Mouse (Mus musculus): ENCODE results near the gene Ybey.

Ybey gene

DNA sequence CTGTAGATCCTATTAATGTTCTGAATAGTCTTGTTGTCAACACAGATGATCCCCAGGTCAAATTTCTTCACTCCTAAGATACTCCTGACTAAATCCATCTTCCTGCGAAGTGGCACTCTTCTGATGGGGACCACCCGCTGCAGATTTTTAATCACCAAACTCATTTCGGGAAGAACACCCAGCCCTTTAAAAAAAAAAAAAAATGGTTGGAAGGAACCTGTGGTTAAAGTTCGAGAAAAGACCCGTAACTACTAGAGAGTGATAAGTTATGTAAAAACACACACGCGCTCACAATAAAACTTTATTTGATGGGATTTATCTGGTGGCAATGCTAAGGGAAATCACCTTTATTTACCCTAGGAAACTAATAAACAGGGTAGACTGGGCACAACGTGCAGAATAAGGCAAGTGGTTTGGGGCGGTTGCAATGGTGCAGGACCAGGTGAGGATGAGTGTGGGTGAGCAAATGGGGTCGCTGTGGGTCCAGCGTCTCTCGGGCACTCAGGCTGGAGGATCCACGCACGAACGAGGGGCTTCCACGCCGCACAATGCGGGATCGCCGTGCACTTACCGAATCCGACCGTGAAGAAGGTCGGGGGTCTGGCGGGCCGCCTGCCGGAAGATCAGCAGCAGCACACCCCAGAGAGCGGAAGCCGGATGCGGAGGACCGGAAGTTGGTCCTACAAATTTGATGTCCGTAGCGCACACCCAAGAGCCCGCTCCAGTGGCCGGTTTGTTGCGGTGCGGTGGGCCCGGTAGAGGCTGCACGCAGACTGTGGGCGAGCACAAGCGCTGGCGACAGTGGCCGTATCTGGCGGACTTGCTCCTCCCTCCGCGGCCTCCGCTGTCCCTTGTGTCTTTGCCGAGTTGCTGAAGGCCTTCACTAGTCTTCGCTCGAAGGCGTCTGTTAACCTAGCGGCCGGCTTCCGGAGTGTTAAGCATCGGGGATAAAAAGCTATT lies at the start of gene Ybey, which contains the start of gene Mcm3ap:
Gene Ybey (minus strand): TSS at position 912 of the 960 bp plus-strand sequence.
Gene Mcm3ap (plus strand): TSS at position 725 of the 960 bp plus-strand sequence.
- in situ Hi-C loops (cut with MboI; ENCODE audit: low sequenced_read_pairs): no loop called here

DNA sequence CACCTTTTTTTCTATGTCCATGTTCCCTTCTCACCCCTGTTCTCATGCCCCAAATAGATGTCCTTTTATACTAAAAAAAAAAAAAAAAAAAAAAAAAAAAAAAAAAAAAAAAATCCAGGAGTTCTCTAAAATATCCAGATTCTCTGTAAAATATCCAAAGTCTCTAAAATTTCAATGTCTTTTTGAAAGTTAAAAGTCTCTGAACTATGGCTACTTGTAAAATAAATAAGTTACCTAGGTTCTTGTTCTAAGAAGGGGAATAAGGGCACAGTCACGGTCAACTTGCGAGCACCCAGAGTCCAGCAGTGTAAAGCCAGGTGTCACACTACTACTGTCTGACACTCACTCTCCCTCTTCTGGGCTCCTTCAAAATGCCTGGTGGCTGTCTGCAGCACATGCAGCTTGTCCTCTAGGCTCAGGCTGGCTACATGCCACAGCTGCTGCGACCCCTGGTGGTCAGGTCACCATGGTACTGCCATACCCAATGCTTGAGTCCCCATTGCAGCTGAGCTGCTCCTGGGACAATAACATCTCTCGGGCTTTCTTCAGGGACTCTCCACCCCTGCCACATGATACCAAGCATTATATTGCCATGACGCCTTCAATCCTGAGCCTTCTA lies 44.2 kb upstream of the Ybey start:
- in situ Hi-C loops (cut with MboI; ENCODE audit: low sequenced_read_pairs): no loop called here

DNA sequence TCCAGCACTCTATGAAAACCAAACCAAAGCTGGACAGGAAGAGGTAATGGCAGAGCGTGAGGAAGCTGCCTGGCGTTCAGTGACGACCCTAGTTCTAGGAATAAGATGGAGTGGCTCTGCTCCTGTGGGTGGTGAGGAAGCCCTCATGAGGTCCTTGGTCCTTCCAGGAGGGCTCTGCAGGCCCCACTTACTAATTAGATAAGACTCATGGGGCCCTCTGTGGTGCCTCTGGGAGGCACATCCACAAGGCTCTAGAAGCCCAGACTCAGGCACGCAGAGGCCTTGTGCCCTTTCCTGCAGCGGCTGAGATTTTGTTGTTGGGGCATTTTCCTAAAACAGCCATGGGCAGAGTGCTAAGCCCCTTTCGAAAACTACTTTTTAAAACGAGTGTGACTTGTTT lies 37.0 kb upstream of the Ybey start:
- in situ Hi-C loops (cut with MboI; ENCODE audit: low sequenced_read_pairs): no loop called here

DNA sequence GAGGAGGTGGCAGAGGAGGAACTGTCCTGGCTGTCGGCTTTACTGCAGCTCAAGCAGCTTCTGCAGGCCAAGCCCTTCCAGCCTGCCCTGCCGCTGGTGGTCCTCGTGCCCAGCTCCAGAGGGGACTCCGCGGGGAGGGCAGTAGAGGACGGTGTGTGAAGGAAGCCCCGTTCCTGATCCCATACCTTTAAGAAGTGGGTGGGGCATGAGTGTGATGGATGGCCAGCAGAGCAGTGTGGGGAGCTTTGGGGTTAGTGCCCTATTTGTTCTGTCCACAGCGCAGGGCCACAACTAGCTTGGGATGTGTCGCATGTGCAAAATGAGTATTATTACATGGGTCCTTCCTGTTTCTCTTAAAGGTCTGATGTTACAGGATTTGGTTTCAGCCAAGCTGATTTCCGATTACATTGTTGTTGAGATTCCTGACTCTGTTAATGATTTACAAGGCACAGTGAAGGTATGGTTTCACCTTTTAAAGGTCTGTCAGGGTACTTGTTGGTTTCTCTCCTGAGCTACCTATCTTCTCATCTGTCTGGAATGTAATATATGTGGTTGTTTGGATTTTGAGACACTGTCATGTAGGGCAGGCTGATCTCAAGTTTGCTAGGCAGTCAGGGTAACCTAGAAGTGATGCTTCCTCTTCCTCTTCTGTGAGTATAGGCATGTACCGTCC lies 35.5 kb upstream of the Ybey start:
- in situ Hi-C loops (cut with MboI; ENCODE audit: low sequenced_read_pairs): no loop called here

DNA sequence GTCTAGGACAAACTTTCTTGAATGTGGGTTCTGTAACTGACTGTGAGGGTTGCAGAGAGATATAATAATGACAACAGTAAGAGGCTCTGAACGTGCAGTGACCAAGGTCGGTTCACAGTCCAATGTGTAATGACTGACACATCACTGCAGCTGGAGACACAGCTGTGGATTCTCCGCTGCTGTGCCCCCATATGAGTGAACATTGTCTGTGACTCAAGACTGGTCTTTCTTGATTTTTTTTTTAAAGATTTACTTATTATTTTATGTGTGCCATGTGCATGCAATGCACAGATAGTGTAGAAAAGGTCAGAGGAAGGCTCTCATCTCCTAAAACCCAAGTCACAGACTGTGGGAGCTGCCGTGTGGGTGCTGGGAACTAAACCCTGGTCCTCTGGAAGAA lies 28.6 kb upstream of the Ybey start:
- in situ Hi-C loops (cut with MboI; ENCODE audit: low sequenced_read_pairs): no loop called here

DNA sequence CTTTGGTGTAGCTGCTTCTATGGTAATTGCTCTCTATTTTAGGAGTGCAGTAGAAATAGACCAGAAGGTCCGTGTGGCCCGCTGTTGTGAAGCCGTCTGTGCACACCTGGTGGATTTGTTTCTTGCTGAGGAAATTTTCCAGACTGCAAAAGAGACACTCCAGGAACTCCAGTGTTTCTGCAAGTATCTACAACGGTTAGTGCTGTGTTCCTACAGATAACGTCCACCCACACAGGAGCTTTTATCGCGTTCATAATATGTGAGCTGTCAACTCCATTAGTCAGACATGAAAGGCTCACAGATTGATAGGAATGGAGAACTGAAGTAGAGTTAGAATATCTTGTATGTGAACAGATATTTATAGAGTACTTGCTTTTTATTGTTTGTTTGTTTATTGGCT lies 27.5 kb upstream of the Ybey start:
- in situ Hi-C loops (cut with MboI; ENCODE audit: low sequenced_read_pairs): no loop called here

DNA sequence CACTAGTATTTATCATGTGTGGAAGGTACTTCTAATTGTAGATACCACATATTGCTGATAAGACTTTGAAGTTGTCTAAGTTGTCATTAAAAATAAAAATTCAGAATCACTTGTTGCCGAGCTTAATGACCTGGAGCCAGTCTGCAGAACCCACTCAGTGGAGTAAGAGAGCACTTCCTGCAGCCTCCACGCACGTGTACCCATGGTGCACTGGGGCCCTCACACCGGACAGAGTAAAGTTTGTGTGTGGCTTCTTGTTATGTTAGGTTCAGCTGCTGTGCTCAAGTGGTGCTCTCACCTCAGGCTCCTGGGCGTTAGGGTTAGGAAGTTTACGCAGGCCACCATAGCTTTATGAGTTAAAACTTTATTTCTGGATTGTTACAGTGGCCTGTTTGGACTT lies 26.6 kb upstream of the Ybey start:
- in situ Hi-C loops (cut with MboI; ENCODE audit: low sequenced_read_pairs): no loop called here

DNA sequence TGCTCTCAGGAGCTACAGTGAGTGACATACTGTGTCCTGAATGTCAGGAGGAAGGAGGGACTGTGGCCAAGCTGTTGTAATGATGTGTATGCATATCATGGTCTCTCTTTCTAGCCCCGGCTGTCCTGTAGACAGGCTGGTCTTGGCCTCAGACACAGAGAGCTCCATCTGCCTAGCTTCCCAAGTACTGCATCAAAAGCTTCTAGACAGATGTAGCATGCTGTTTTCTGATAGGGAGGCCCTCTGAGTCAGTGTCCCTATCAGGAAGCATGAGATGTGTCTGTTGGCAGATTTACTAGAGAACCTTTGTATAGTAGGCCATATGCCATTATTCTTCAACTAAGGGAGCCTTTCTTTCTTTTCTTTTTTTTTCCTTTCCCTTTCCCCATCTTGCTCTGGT lies 24.6 kb upstream of the Ybey start:
- in situ Hi-C loops (cut with MboI; ENCODE audit: low sequenced_read_pairs): no loop called here

DNA sequence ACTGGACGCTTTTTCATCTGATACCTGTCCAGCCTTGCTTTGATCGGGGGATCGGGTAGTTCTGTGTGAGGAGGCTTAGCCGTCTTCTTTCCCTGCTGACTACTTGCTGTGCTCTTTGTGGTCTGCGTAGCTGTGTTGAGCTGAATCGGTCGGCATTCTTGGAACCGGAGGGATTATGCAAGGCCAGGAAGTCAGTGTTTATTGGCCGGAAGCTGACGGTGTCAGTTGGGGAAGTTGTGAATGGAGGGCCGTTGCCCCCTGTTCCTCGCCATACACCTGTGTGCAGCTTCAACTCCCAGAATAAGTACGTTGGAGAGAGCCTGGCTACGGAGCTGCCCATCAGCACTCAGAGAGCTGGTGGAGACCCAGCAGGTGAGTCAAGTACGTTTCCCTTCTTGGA lies 20.3 kb upstream of the Ybey start:
- in situ Hi-C loops (cut with MboI; ENCODE audit: low sequenced_read_pairs): no loop called here

DNA sequence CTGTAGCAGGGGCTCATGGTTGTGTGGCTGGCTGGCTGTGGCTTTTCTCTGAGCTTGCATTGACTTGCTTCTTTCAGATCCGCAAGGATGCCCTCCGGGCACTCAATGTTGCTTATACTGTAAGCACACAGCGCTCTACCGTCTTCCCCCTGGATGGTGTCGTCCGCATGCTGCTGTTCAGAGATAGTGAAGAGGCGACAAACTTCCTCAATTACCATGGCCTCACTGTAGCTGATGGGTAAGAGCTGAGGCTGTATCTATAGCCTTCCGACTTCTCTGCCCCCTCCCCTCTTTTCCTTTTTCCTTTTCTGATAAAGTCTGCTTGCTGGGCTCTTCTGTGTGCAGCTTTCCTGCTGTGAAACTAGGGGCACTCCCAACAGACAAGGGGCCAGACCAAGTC lies 19.4 kb upstream of the Ybey start:
- in situ Hi-C loops (cut with MboI; ENCODE audit: low sequenced_read_pairs): no loop called here

DNA sequence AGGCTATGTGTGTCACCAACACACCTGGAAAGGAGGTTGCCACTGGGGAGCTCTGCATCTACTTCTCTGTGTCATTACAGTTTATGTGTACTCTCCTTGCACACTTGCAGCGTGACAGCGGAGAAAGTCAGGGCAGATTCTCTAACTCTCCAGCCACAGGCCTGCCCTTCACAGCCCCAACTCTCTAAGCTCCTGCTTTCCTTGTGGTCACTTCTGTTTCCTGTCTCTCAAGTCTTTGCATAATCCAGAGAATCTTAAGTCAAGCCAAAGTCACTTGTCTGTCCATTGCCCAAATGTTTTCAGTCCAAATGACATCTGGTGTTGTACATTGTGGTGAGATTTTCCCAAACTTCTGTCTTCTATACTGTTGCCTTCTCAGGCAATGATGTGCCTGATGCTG lies 17.4 kb upstream of the Ybey start:
- in situ Hi-C loops (cut with MboI; ENCODE audit: low sequenced_read_pairs): no loop called here

DNA sequence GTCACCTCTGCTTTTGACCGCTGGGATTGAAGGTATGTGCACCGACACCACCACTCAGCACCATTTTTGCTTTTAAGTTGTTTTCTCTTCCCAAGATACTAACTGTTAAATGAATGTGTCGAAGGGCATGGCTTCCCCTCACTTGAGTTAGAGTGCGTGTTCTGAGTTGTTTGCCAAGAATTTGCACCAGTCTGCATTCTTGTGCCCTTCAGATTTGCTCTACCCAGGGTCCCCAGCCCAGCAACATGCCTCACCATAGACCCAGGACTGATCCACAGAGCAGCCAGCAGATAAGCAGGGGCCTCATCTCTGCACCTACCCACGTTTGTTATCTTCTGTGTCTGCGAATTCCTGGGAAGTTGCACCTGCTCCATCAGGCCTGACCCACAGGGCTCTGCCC lies 12.6 kb upstream of the Ybey start:
- in situ Hi-C loops (cut with MboI; ENCODE audit: low sequenced_read_pairs): no loop called here

DNA sequence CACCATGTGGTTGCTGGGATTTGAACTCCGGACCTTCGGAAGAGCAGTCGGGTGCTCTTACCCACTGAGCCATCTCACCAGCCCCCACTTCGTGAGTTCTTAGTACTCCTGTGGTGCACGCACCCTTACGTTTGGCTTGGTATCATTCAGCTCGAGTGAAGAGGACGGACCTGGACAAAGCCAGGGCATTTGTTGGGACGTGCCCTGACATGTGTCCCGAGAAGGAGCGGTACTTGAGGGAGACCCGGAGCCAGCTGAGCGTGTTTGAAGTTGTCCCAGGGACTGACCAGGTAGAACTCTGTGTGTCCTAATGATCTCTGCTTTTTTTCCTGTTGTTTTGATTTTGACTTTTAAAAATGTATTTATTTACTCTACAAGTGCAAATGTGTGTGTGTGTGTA lies 11.9 kb upstream of the Ybey start:
- in situ Hi-C loops (cut with MboI; ENCODE audit: low sequenced_read_pairs): no loop called here

DNA sequence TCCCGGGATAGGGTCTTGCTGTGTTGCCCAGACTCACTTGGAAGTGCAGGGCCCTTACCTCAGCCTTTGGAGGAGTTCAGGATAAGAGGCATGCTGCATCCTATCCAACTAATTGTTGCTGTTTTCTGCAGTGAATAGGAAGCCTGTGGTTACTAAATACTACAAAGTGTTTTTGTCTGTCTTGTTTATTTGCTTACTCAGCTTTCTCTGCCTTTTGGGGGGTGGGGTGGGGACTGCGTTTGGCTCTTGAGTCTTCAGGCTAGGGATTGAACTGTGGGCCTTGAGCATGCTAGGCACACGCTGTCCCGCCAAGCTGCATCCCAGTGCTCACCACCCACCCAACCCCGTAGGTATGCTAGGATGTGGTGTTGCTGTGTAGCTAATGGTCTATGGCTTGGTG lies 4.8 kb upstream of the Ybey start:
- in situ Hi-C loops (cut with MboI; ENCODE audit: low sequenced_read_pairs): no loop called here

DNA sequence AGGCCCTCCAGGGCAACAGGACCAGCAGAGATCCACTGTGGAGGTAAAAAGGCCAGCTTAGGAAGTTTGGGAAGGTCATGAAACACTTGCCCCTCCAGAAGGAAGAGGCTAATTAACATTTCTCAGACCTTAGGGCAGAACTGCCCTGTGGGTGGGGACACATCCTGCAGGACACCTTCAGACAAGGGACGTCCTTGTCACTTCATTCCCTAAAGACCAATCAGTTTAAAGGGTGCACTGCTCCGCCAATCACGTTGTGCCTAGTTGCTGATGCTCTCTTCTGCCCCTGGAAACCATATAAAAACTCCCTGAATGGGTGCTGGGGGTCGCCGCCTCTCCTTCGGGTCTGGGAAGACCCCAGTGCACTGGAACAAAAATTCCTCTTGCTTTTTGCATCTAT lies 6.2 kb downstream of the Ybey start:
- in situ Hi-C loops (cut with MboI; ENCODE audit: low sequenced_read_pairs): no loop called here

DNA sequence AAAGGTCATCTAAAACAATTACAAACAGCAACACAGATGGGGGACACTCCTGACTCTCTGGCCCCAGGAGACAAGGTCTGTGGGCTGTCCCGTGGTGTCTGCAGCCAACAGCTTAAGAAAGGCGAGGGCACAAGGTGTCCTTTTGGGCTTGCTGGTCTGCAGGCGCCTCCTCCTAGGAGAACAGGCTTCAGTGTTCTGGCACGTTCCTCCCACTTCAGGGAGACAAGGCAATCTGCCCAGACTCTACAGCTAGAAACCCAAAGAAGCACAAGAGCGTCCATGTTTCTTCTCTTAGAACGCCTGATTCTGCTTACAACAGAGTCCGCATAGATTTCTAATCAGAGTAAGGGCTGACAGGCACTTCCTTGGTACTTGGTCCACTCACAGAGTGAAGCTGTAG lies 6.6 kb downstream of the Ybey start:
- in situ Hi-C loops (cut with MboI; ENCODE audit: low sequenced_read_pairs): no loop called here

DNA sequence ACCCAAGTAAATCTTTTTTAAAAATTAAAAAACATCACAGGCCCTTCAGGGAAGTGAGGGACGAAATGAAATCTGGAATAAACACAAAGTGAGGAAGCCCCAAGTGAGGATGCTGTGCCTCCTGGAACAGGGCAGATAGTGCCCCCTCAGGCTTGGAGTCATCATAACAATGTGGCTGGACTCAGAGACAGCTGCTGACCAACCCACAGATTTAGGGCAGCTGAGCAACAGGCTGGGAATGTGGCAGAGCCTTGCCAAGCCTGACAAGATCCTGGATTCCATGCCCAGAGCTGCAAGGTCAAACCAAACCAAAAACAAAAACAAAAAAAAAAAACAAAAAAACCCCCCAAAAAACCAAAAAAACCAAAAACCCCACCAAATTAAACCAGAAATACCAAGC lies 7.7 kb downstream of the Ybey start:
- in situ Hi-C loops (cut with MboI; ENCODE audit: low sequenced_read_pairs): no loop called here

DNA sequence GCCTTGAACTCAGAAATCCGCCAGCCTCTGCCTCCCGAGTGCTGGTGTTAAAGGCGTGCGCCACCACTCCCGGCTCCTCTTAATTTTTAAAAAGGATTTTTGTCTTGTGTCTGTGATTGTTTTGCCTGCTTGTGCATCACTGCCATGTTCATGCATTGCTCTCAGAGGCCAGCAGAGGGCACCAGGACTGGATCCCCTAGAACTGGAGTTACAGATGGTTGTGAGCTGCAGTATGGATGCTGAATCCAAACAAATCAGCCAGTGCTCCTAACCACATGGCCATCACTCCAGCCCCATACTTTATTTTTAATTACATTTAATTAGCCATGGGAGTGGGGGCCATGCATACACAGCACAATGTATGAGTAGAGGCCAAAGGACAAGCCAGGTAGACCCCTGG lies 13.6 kb downstream of the Ybey start:
- in situ Hi-C loops (cut with MboI; ENCODE audit: low sequenced_read_pairs): no loop called here

DNA sequence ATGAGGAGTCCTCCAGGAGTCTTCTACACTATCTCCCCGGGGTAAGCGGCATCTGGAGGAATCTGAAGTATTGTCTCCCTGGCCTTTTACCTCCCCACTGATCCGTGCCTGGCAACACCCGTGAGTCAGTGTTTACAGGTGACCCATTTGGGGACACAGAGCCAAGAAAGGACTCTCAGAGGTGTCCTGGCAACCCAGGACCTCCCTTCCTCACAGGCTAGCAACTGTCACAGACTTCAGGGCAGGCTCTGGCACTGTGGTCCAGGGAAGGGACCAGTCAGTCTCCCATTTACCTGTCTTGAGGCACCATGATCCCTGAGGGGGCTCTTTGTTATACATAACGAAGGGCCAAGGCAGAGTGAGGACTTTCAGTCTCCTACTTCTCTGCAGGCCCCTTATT lies 20.1 kb downstream of the Ybey start, which contains the start of gene 2610028H24Rik:
Gene 2610028H24Rik (plus strand): TSS at position 231 of the 400 bp plus-strand sequence.
- in situ Hi-C loops (cut with MboI; ENCODE audit: low sequenced_read_pairs): no loop called here

DNA sequence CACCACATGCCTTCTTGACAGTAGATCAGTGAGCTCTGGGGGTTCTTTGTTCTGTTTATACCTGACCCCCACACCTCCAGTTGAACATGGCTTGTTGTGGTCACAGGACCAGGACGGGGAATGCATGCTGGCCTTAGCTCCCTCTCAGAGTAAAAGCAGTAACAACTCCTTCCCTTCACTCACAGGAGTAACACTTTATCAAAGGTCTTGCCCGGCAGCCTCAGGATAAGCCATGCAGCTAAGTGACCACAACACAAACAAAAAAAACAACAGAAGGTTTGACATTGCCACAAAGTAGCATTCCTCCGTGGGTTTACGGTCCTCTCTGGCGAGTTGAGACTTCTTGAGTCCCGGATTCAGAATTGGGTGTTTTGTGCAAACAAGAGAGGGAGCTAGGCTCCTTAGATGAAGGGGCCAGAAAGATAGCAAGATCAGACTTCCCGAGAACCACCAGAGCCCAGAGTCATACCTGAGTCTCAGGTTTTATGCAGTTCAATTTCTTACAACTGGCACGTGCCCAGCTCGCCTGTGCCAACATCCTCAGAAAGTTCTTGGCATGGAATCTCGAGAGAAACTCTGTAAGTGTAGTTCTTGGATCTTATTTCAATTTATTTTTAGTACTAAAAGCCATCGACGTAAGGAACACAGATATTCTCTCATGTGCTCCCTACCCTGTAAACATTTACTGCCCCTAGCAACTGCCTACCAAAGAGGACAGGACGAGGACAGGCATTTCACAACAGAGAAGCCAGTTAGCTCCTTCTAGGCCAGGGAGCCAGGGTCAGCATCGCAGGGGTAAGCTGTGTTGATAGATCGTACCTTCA lies 21.3 kb downstream of the Ybey start:
- in situ Hi-C loops (cut with MboI; ENCODE audit: low sequenced_read_pairs): no loop called here
